Mouse (Mus musculus): ENCODE data around the gene 1700102P08Rik.

GRCm38 (mm10) chr9:108378234-108378633 lies 14.4 kb upstream of the 1700102P08Rik start:
- no peak for TF ChIP-seq EP300 (IDR thresholded peaks at IDR 0.05; ENCODE audit: low read depth)
- no peak for TF ChIP-seq CTCF (IDR thresholded peaks at IDR 0.05; ENCODE audit: low read depth)

Measured in heart, postnatal 0 days (tissue).